Mouse (Mus musculus) thymus, adult 2 months (tissue): ENCODE results near the gene Tmem132b.

Experiments
- CTCF ChIP-seq: fragments of 200-500 bp; IDR thresholded peaks from 2 replicates; pipeline ENCODE4 v1.5.1; 2012; ENCODE audit warnings: mild to moderate bottlenecking, control low read depth, low read length, moderate library complexity, borderline replicate concordance; ENCODE audit not compliant: control insufficient read depth, poor library complexity, insufficient read depth; ENCODE audit errors: extremely low read depth
- POLR2A ChIP-seq: fragments of 200-500 bp; IDR thresholded peaks from 2 replicates; pipeline ENCODE4 v1.6.1; 2012; ENCODE audit warnings: mild to moderate bottlenecking, low read length, control low read depth, moderate library complexity; ENCODE audit not compliant: control insufficient read depth, poor library complexity, insufficient read depth; ENCODE audit errors: extremely low read depth

DNA sequence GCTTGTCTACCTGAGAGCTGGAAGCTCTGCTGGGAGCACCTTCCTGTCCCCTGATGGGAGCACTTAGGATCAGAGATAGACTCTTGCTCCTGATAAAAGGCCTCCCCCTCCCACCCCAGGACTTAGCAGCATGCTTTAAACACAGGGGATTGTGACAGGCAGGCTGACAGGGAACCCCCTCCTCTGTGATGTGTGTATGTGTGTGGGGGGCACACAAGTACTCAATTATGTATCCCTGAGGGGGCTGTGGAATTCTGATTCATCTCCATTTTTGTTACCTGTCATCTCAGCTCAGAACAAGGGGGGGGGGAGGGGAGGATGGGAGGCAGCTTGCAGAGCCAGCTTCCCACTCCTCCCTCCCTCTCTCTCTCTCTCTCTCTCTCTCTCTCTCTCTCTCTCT, 36.9 kb downstream of the Tmem132b start:
- no peak for TF ChIP-seq CTCF
- no peak for TF ChIP-seq POLR2A
